Comparison of ENCODE assay signal across 8 mouse cellular contexts in genomic region chr9:57281549-57281948, GRCm38 (mm10). TPM values are rescaled to one million over a fixed set of nuclear protein-coding genes. Genes with fewer than 3 reads are reported as not detected.
DNase-seq lines count a peak whose midpoint lies in the region; ATAC-seq and TF ChIP-seq lines count a peak whose summit lies in the region.

No protein-coding gene starts in this region.

- H3K4me2 ChIP-seq in lung, embryonic 14.5 days = peak overlapping the region; percentile 61
- peak overlapping the region; percentile 54 for H3K4me2 ChIP-seq in embryonic facial prominence, embryonic 14.5 days (ENCODE audit: low read depth, low read length)
- peak overlapping the region; percentile 57 for H3K4me2 ChIP-seq in kidney, embryonic 15.5 days

- H3K9me3 ChIP-seq in lung, embryonic 14.5 days (ENCODE audit: low read depth, low read length) = no peaks in the 10 kb centered on the region
- no peaks in the 10 kb centered on the region for H3K9me3 ChIP-seq in embryonic facial prominence, embryonic 14.5 days (ENCODE audit: control insufficient read depth, low read length)
- no peaks in the 10 kb centered on the region for H3K9me3 ChIP-seq in kidney, embryonic 15.5 days (replicated peaks)

- no peak overlapping the region for H3K4me3 ChIP-seq in lung, embryonic 14.5 days (ENCODE audit: low read depth, low read length)
- H3K4me3 ChIP-seq in embryonic facial prominence, embryonic 14.5 days (ENCODE audit: low read depth, low read length) = peak overlapping the region; percentile 22
- H3K4me3 ChIP-seq in kidney, embryonic 15.5 days (replicated peaks) = peak overlapping the region; percentile 19; the same call in 1 of the 2 replicates
- no peak overlapping the region for H3K4me3 ChIP-seq in cerebellum, adult 2 months (replicated peaks; ENCODE audit: insufficient read depth, low read depth, low read length)
- no peak overlapping the region for H3K4me3 ChIP-seq in left cerebral cortex, adult 2 months

- no peak overlapping the region; the same call in 1 of the 2 replicates for H3K9ac ChIP-seq in lung, embryonic 14.5 days
- peak overlapping the region; percentile 53; the same call in 1 of the 2 replicates for H3K9ac ChIP-seq in embryonic facial prominence, embryonic 14.5 days (ENCODE audit: low read depth, low read length)
- H3K9ac ChIP-seq in kidney, embryonic 15.5 days = no peak overlapping the region; the same call in 1 of the 2 replicates

- intact Hi-C loops in left cerebral cortex, adult 2 months (cut with DNase I) = no loop called here

- H3K4me1 ChIP-seq in lung, embryonic 14.5 days (ENCODE audit: insufficient read depth) = peaks cover 34% of the 10 kb centered on the region
- H3K4me1 ChIP-seq in embryonic facial prominence, embryonic 14.5 days (ENCODE audit: control insufficient read depth, insufficient read depth, low read length) = peaks cover 12% of the 10 kb centered on the region
- H3K4me1 ChIP-seq in kidney, embryonic 15.5 days = peaks cover 57% of the 10 kb centered on the region
- H3K4me1 ChIP-seq in cerebellum, adult 2 months (ENCODE audit: control insufficient read depth, insufficient read depth, low read length) = no peaks in the 10 kb centered on the region

- H3K27ac ChIP-seq in lung, embryonic 14.5 days (ENCODE audit: low read depth) = no peak overlapping the region
- no peak overlapping the region for H3K27ac ChIP-seq in embryonic facial prominence, embryonic 14.5 days (replicated peaks; ENCODE audit: low read depth, low read length)
- no peak overlapping the region for H3K27ac ChIP-seq in kidney, embryonic 15.5 days
- no peak overlapping the region for H3K27ac ChIP-seq in cerebellum, adult 2 months (ENCODE audit: insufficient read depth, low read length)
- no peak overlapping the region for H3K27ac ChIP-seq in left cerebral cortex, adult 2 months

- no peaks in the 10 kb centered on the region for H3K36me3 ChIP-seq in lung, embryonic 14.5 days (ENCODE audit: insufficient read depth)
- H3K36me3 ChIP-seq in embryonic facial prominence, embryonic 14.5 days (ENCODE audit: control insufficient read depth, insufficient read depth, low read length) = no peaks in the 10 kb centered on the region
- no peaks in the 10 kb centered on the region for H3K36me3 ChIP-seq in kidney, embryonic 15.5 days

- no peak for TF ChIP-seq POLR2A in cerebellum, adult 2 months (IDR thresholded peaks at IDR 0.05; ENCODE audit: borderline replicate concordance, insufficient read depth, low read length)

- no peak for TF ChIP-seq CTCF in lung, embryonic 14.5 days (IDR thresholded peaks at IDR 0.05; ENCODE audit: low read depth)
- TF ChIP-seq CTCF in cerebellum, adult 2 months (IDR thresholded peaks at IDR 0.05; ENCODE audit: borderline replicate concordance, insufficient read depth, low read depth, low read length) = no peak
- no peak for TF ChIP-seq CTCF in left cerebral cortex, adult 2 months (IDR thresholded peaks at IDR 0.05)

- H3K27me3 ChIP-seq in lung, embryonic 14.5 days (ENCODE audit: insufficient read depth, low read length) = no peaks in the 10 kb centered on the region
- no peaks in the 10 kb centered on the region for H3K27me3 ChIP-seq in embryonic facial prominence, embryonic 14.5 days (replicated peaks; ENCODE audit: control insufficient read depth, insufficient read depth, low read length)
- no peaks in the 10 kb centered on the region for H3K27me3 ChIP-seq in kidney, embryonic 15.5 days
- no peaks in the 10 kb centered on the region for H3K27me3 ChIP-seq in cerebellum, adult 2 months (ENCODE audit: control insufficient read depth, insufficient read depth, low read length)

- ATAC-seq in lung, embryonic 14.5 days (ENCODE audit: insufficient read depth) = peak; percentile 60; the same call in 1 of the 2 replicates
- peak; percentile 76 for ATAC-seq in embryonic facial prominence, embryonic 14.5 days (ENCODE audit: low read depth)
- peak; percentile 75 for ATAC-seq in kidney, embryonic 15.5 days (replicated peaks; ENCODE audit: low FRiP score)
- ATAC-seq in megakaryocyte-erythroid progenitor cell, adult 5-6 weeks (replicated peaks; ENCODE audit: low FRiP score, low TSS enrichment, poor library complexity, severe bottlenecking) = peak; percentile 49; the same call in 1 of the 2 replicates

- WGBS in lung, embryonic 14.5 days = 8% methylated on average over 20 of the region's 20 CpGs
- 15% methylated on average over 20 of the region's 20 CpGs for WGBS in embryonic facial prominence, embryonic 14.5 days
- 14% methylated on average over 20 of the region's 20 CpGs for WGBS in kidney, embryonic 15.5 days
- WGBS in cerebellum, adult 2 months = 10% methylated on average over 20 of the region's 20 CpGs

- peak; percentile 63 for DNase-seq in lung, embryonic 14.5 days
- DNase-seq in lung, postnatal 36 days = no peak
- DNase-seq in embryonic facial prominence, embryonic 14.5 days (ENCODE audit: low spot score) = peak; percentile 43
- no peak for DNase-seq in layer of hippocampus, postnatal 14 days (ENCODE audit: low spot score in 2 of 2)
- no peak for DNase-seq in cerebellum, adult 2 months
- DNase-seq in left cerebral cortex, adult 2 months (ENCODE audit: extremely low spot score in 1 of 2, low spot score in 2 of 2) = no peak

RNA-seq across cellular contexts. Expression of gene 1700017B05Rik, which starts 19.1 kb away (rescaled TPM):
- 25.6 and 26.3 TPM in 2 replicates for polyA plus RNA-seq in lung, embryonic 14.5 days (2014; fragmentation: Nextera tagmentation; extraction: Ambion mirVana)
- 19.5 and 19.6 TPM in 2 replicates for polyA plus RNA-seq in embryonic facial prominence, embryonic 14.5 days (2014; fragmentation: Nextera tagmentation; extraction: Ambion mirVana)
- polyA plus RNA-seq in kidney, embryonic 15.5 days (2015; fragmentation: Nextera tagmentation; extraction: Ambion mirVana) = 22.0 and 24.6 TPM in 2 replicates
- total RNA-seq in megakaryocyte-erythroid progenitor cell, adult 5-6 weeks (2014; fragmentation: Nextera tagmentation) = 81.6 and 83.6 TPM in 2 replicates
- total RNA-seq in megakaryocyte-erythroid progenitor cell, adult 5-6 weeks (2017) = 13.8 and 33.3 TPM in 2 replicates
- 10 to 100 TPM; 29.8 to 31.4 TPM for total RNA-seq in layer of hippocampus, postnatal 14 days (2021)
- 4.9 and 6.0 TPM in 2 replicates for polyA plus RNA-seq in cerebellum, adult 2 months (2012; rRNA removed)
- total RNA-seq in left cerebral cortex, adult 2 months (2021) = 10 to 100 TPM; 18.5 to 20.1 TPM

RNA-seq across cellular contexts. Expression of gene Trcg1, which starts 45.2 kb away (rescaled TPM):
- polyA plus RNA-seq in lung, embryonic 14.5 days (2014; fragmentation: Nextera tagmentation; extraction: Ambion mirVana) = not detected in 2 replicates
- polyA plus RNA-seq in embryonic facial prominence, embryonic 14.5 days (2014; fragmentation: Nextera tagmentation; extraction: Ambion mirVana) = not detected in 2 replicates
- polyA plus RNA-seq in kidney, embryonic 15.5 days (2015; fragmentation: Nextera tagmentation; extraction: Ambion mirVana) = not detected in 2 replicates
- total RNA-seq in megakaryocyte-erythroid progenitor cell, adult 5-6 weeks (2014; fragmentation: Nextera tagmentation) = not detected in 2 replicates
- not detected in 2 replicates for total RNA-seq in megakaryocyte-erythroid progenitor cell, adult 5-6 weeks (2017)
- not detected for total RNA-seq in layer of hippocampus, postnatal 14 days (2021)
- not detected in 2 replicates for polyA plus RNA-seq in cerebellum, adult 2 months (2012; rRNA removed)
- total RNA-seq in left cerebral cortex, adult 2 months (2021) = not detected

Comparison
In these comparisons a context has a peak if more than half of its experiments do, and no peak if none do; other contexts are left out.
1. DNase-seq: peak in lung, embryonic 14.5 days (single experiment) and embryonic facial prominence, embryonic 14.5 days (single experiment); none in lung, postnatal 36 days (single experiment), layer of hippocampus, postnatal 14 days (0 of 2), cerebellum, adult 2 months (0 of 2) and left cerebral cortex, adult 2 months (0 of 2).
2. H3K4me3 ChIP-seq: peak in embryonic facial prominence, embryonic 14.5 days (single experiment) and kidney, embryonic 15.5 days (single experiment); none in lung, embryonic 14.5 days (single experiment), cerebellum, adult 2 months (single experiment) and left cerebral cortex, adult 2 months (single experiment).
3. Peak in every context shown above with its lines, with median percentiles within 50 percentile points of each other: ATAC-seq and H3K4me2 ChIP-seq.